Mouse (Mus musculus) kidney, postnatal 10 days (tissue): Measurements from ENCODE around the gene Slu7.
A peak's percentile ranks its signal among the peaks of the same experiment; 100 is the strongest.

Experiments used
- DNase-seq: peaks from one replicate; pipeline ENCODE4 v3.0.0; 2021; ENCODE audit warnings: mixed read lengths

The Slu7 gene

DNA sequence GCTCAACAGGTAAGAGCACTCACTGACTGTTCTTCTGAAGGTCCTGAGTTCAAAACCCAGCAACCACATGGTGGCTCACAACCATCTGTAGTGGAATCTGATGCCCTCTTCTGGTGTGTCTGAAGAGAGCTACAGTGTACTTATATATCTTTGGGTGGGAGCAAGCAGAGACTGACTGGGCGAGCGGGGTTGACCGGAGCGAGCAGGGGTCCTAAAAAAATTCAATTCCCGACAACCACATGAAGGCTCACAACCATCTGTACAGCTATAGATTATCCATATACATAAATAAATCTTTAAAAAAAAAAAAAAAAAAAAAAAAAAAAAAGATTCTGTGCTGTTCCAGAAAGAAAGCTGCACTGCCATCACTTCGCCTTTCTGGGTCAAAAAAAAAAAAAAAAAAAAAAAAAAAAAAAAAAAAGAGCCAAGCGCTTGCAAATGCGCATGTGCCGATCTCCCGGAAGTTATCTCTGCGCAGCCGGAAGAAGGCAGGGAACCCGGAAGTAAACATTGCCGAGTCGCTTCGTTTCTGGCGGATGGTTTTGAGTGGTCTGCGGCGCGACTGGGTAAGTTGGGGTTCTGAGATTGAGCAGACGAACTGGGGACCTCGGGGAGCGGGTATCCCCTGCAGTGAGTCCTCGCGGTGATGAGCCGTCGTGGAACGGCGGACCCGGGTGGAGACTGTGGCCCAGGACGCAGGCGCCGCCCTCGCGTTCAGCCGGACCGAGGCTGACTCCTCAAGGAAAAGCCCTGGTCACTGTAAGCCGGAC is at the start of gene Slu7:
Gene Slu7, plus strand, starts transcription at position 491 of the 770 bp plus-strand sequence.
- DNase-seq, result peak; percentile 86

- peak; percentile 73 for DNase-seq
Observed at GRCm38 (mm10) chr11:43385055-43385649, 48.4 kb upstream of the Slu7 start.

DNA sequence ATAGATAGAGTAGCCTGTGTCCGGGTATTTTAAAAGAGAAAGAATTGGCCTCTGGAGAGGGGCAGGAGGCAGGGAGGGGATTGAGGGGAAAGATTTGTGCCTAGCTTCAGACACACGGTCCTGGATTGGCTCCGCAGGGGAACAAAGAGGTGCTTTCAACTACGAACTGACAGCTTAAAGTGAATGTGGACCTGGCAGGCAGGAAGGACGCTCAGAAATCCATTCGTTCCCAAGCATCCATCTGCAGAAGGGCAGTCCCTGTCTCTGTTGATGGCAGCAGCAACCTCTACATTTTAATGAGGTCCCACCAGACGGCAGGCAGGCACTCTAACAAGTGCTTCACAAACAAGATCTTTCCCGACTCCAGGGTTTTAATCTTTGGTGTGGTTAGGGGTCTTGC is 47.8 kb upstream of the Slu7 start:
- DNase-seq, result peak; percentile 11

- DNase-seq, result no peak
Observed at GRCm38 (mm10) chr11:43387004-43387880, 46.3 kb upstream of the Slu7 start.

- no peak for DNase-seq
Observed at GRCm38 (mm10) chr11:43388122-43389097, 45.1 kb upstream of the Slu7 start.

GRCm38 (mm10) chr11:43389118-43389517 is 44.4 kb upstream of the Slu7 start:
- DNase-seq, result no peak

- no peak for DNase-seq
Observed at GRCm38 (mm10) chr11:43392757-43393156, 40.8 kb upstream of the Slu7 start.

GRCm38 (mm10) chr11:43393325-43393724 is 40.2 kb upstream of the Slu7 start:
- DNase-seq, result no peak

GRCm38 (mm10) chr11:43395073-43395948 is 38.2 kb upstream of the Slu7 start:
- DNase-seq, result peak; percentile 53

- DNase-seq, result no peak
Observed at GRCm38 (mm10) chr11:43396246-43396645, 37.3 kb upstream of the Slu7 start.

DNA sequence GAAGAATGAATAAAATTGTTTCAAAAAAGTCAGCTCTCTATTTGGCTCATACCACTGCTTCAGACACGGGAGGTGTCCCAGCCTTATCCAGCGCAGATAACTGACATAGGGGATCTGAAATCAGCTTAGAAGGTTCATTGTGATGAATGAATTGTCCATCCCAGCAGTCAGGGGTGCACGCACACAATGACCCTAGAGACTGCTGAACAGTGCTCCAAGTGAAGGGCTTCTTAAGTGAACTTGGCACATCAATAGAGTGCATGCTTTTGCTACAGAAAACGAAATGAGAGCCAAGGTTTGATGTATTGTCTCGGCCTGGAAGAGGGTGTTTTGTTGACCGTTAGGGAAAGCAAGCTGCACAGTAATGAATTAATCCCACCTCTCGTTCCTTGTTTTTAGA is 36.9 kb upstream of the Slu7 start:
- no peak for DNase-seq

GRCm38 (mm10) chr11:43399297-43399696 is 34.2 kb upstream of the Slu7 start:
- peak; percentile 23 for DNase-seq

GRCm38 (mm10) chr11:43400131-43400530 is 33.4 kb upstream of the Slu7 start:
- no peak for DNase-seq

- no peak for DNase-seq
Observed at GRCm38 (mm10) chr11:43404150-43404807, 29.3 kb upstream of the Slu7 start.

DNA sequence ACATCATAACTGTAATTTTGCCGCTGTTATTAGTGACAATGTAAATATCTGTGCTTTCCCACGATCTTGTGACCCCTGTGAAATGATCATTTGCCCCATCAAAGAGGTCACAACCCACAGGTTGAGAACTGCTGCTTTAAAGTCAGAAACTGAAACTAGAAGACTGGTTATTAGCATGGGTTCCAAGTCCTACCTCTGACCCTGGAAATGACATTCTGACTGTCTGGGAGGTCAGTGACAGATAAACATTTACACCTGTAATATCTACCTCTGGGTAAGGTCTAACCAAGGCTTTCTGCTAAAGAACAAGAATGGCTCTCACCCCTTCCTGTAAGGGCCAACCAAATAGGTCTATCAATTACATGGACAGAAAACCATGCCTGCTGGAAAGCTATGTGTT is 24.7 kb upstream of the Slu7 start:
- DNase-seq, result no peak

GRCm38 (mm10) chr11:43410291-43410690 is 23.3 kb upstream of the Slu7 start:
- DNase-seq, result no peak

DNA sequence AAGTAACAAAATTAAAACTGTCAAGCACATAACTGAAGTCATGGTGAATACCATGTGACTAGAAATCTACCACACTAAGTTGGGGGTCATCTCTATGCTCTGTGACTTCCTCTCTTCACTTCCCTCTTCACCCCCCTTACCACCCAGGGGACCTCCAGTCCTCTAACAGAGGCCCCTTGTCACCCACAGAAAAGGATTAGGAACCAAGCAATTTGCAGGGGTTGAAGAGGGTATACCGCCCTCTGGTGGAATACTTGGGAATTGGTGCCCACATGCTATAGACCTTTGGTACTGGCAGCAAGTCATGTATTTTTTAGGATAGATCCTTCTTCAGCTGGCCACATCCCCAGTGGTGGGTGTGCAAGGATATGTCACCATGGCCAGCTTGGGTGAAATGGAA is 22.1 kb upstream of the Slu7 start:
- peak; percentile 81 for DNase-seq

DNA sequence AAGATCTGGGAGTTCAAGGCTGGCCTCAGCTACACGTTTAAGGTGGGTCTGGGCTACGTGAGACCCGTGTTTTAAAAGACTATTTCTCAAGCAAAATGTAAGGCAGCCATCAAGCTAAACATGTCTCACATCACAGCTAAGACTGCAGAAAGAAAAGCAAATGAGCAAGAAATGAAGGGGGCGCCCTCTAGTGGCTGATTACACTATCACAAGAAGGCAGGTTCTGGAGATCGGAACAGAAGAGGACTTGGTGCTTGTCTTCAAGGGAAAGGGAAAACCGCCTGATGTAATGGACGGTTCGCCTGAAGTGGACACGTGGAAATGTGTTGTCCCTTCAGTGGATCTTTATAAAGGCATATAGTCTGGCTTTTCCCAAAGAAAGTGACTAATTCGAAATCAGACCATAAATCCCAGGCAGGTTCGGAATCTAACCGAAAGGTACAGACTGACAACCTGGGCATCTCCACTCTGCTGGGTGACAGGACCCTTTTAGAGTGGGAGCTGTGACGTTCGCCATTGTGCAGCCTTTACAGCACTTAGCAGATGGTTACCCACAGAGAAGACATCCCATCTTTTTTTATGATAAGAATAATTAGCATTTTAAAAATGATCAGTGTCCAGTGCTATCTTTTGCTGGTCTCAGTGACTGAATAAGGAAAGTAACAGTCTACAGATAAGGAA is 20.6 kb upstream of the Slu7 start:
- DNase-seq, result peak; percentile 87

- no peak for DNase-seq
Observed at GRCm38 (mm10) chr11:43417201-43417600, 16.3 kb upstream of the Slu7 start.

- DNase-seq, result no peak
Observed at GRCm38 (mm10) chr11:43424386-43424785, 9.2 kb upstream of the Slu7 start.
